Mouse (Mus musculus): ENCODE results near the gene Nfkb2.

DNA sequence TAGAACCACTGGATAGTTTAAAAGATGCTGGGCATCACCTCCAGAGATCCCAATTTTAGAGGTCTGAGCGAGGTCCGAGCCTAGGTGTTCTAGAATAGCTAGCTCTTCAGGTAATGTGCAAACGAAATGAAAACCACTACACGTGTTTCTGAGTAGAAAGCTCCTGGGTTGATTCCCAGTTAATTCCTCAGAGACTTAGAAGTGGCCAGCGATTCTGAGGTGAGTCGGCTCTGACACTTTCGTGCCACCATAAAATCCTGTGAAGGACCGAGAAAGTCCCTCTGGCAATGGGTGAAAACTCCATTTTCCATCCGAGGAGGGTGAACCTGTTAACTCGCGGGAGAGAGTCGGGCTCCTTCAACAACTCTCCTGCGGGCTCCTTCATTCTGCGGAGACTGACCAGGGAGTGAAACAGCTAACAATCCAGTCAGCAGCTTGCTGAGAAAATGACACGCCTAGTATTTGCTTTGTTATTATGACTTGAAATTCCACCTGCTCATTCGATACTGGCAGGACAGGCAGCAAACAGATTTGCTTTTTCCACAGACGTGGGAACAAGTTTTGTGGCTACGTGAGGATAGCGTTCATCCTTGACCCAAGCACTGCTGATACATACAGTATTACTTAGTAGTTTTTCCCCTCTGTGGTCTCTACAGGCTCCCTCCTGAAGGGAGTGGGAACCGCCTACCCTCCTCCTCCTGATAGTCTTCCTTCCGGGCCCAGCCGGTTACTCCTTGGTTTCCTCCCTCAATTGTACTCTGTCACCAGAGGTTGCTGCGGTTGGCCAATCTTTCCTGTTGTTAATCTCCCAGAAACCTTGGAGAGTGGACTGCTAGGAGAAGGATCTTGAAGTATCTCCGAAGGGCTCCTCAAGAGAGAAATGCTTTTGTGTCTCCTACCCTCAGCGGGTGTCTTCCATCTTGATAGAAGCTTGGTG is 53.5 kb downstream of the Nfkb2 start:
- TF ChIP-seq CTCF (IDR thresholded peaks at IDR 0.05; ENCODE audit: borderline replicate concordance, insufficient read depth, low read depth, low read length), result no peak
- no peak for TF ChIP-seq POLR2A (IDR thresholded peaks at IDR 0.05; ENCODE audit: borderline replicate concordance, insufficient read depth, low read length)
